Mouse (Mus musculus): ENCODE data around the gene Fam169a. TPM values are rescaled to one million over a fixed set of nuclear protein-coding genes. Genes with fewer than 3 reads are reported as not detected.

Fam169a gene
- total RNA-seq, 2 experiments from 2014 or later, result 2.9 to 3.3 TPM

Other genes with a start within 250 kb of the Fam169a start
- gene Gcnt4, start 142.6 kb upstream of the Fam169a start, total RNA-seq (2021), result under 1 TPM; 0.36 to 0.59 TPM
- gene 1700029F12Rik, start 32.9 kb upstream of the Fam169a start, total RNA-seq (2021), result not detected
- 10 to 100 TPM in 1 of 2 experiments, not detected in 1; 31.6 TPM for gene Gm6169, start 32.0 kb downstream of the Fam169a start, total RNA-seq (2021)
- gene Gfm2, start 70.7 kb downstream of the Fam169a start, total RNA-seq (2021), result 10 to 100 TPM; 32.1 to 33.5 TPM
- 10 to 100 TPM; 69.1 to 73.1 TPM for gene Nsa2, start 70.7 kb downstream of the Fam169a start, total RNA-seq (2021)
- gene Hexb, start 131.1 kb downstream of the Fam169a start, total RNA-seq (2021), result 10 to 100 TPM; 20.8 to 23.5 TPM
- 10 to 100 TPM; 14.1 to 15.3 TPM for gene Enc1, start 173.8 kb downstream of the Fam169a start, total RNA-seq (2021)

Measured in heart, postnatal 4 days (tissue).